Mouse (Mus musculus) gastrocnemius, adult 2 months (tissue): ENCODE results near the gene Pxk. TPM values are rescaled to one million over a fixed set of nuclear protein-coding genes. Genes with fewer than 3 reads are reported as not detected.
"Not testable (repeated sequence)": the region's sequence is repeated elsewhere in the genome, so short reads cannot be mapped to it uniquely, and the experiment has no call there.

Experiments used
- DNase-seq: peaks from one replicate; pipeline ENCODE4 v3.0.0; 2022
- H3K27ac ChIP-seq: fragments of 200-600 bp; 2 replicates; pipeline ENCODE4 v1.8.1; 2022; ENCODE audit warnings: mild to moderate bottlenecking
- H3K4me3 ChIP-seq: fragments of 200-600 bp; 2 replicates; pipeline ENCODE4 v1.8.1; 2022; ENCODE audit warnings: mild to moderate bottlenecking, moderate library complexity
- CTCF ChIP-seq: fragments of 200-600 bp; IDR thresholded peaks from 2 replicates; pipeline ENCODE4 v1.8.1; 2022; ENCODE audit warnings: antibody characterized with exemption, mild to moderate bottlenecking, moderate library complexity
- intact Hi-C: fragments of 180-260 bp; cut with DNase I; formaldehyde crosslinking; loops from one replicate; pipeline ENCODE4 v1.15.1; 2025
- total RNA-seq, 2 experiments: library from RNA; stranded (reverse); gene quantifications; 2 replicates each; pipeline ENCODE4 v1.2.3; 2021

Gene Pxk
- total RNA-seq, 2 experiments from 2014 or later = 12.4 to 12.7 TPM

- intact Hi-C loops = loop anchor here (5.0 to 10.0 kb wide), 2 partner anchors 69 to 197 kb away; no protein-coding TSS in a partner anchor
- peak; percentile 63 for DNase-seq
These were observed 63.8 kb downstream of the Pxk start for GRCm38 (mm10) chr14:8161777-8162176.

GRCm38 (mm10) chr14:8164463-8164862 is 66.5 kb downstream of the Pxk start:
- TF ChIP-seq CTCF = no peak
- no peak for DNase-seq
- H3K27ac ChIP-seq = no peak overlapping the region
- H3K4me3 ChIP-seq = no peak overlapping the region
- intact Hi-C loops = loop anchor here (5.0 to 10.0 kb wide), 2 partner anchors 72 to 200 kb away; no protein-coding TSS in a partner anchor

More at GRCm38 (mm10) chr14:8161777-8162176, 63.8 kb downstream of the Pxk start:
- H3K4me3 ChIP-seq = no peak overlapping the region
- TF ChIP-seq CTCF = peak; percentile 66
- H3K27ac ChIP-seq = no peak overlapping the region

GRCm38 (mm10) chr14:8172507-8173410 is 74.7 kb downstream of the Pxk start, which contains the start of gene Pdhb:
TSS of gene Pdhb (minus strand) at chr14:8173025.
- H3K4me3 ChIP-seq = peak within 1 kb of the TSS; percentile 86
- peak; percentile 99 for DNase-seq
- H3K27ac ChIP-seq = peak within 1 kb of the TSS; percentile 98
- TF ChIP-seq CTCF = peak; percentile 25
- intact Hi-C loops = loop anchor here (2.0 to 5.0 kb wide), 3 partner anchors 42 to 92 kb away; partner anchors contain the start of genes Kctd6, Pxk and Rpp14

GRCm38 (mm10) chr14:8173542-8174250 is 75.7 kb downstream of the Pxk start:
- intact Hi-C loops = loop anchor here (2.0 to 5.0 kb wide), 3 partner anchors 41 to 93 kb away; partner anchors contain the start of genes Kctd6, Pxk and Rpp14
- DNase-seq = not testable (repeated sequence)
- H3K27ac ChIP-seq = peak overlapping the region; percentile 98
- TF ChIP-seq CTCF = peak; percentile 33
- peak overlapping the region; percentile 86 for H3K4me3 ChIP-seq

- DNase-seq = no peak
- TF ChIP-seq CTCF = no peak
- Histone ChIP-seq H3K4me3 (no peak overlapping the region), H3K27ac (no peak overlapping the region)
- intact Hi-C loops = loop anchor here (5.0 kb wide), 1 partner anchor 77 kb away; the partner anchor contains the start of gene Pxk
These were observed 76.6 kb downstream of the Pxk start for GRCm38 (mm10) chr14:8174634-8175033.

- no peak for TF ChIP-seq CTCF
- no peak overlapping the region for H3K27ac ChIP-seq
- no peak for DNase-seq
- no peak overlapping the region for H3K4me3 ChIP-seq
- intact Hi-C loops = no loop called here
These were observed 78.2 kb downstream of the Pxk start for GRCm38 (mm10) chr14:8176251-8176650.

- Histone ChIP-seq H3K4me3 (no peak overlapping the region), H3K27ac (no peak overlapping the region)
- DNase-seq = no peak
- intact Hi-C loops = no loop called here
- TF ChIP-seq CTCF = no peak
These were observed 82.5 kb downstream of the Pxk start for GRCm38 (mm10) chr14:8180371-8181035.

GRCm38 (mm10) chr14:8183330-8183729 is 85.3 kb downstream of the Pxk start:
- Histone ChIP-seq H3K4me3 (no peak overlapping the region), H3K27ac (no peak overlapping the region)
- DNase-seq = no peak
- intact Hi-C loops = no loop called here
- peak; percentile 27; the same call in 1 of the 2 replicates for TF ChIP-seq CTCF

- no peak overlapping the region for H3K4me3 ChIP-seq
- intact Hi-C loops = no loop called here
- no peak for TF ChIP-seq CTCF
- no peak for DNase-seq
- H3K27ac ChIP-seq = no peak overlapping the region
These were observed 88.5 kb downstream of the Pxk start for GRCm38 (mm10) chr14:8186278-8187045.

- TF ChIP-seq CTCF = no peak
- Histone ChIP-seq H3K4me3 (no peak overlapping the region), H3K27ac (no peak overlapping the region)
- intact Hi-C loops = no loop called here
- no peak for DNase-seq
These were observed 92.5 kb downstream of the Pxk start for GRCm38 (mm10) chr14:8190556-8190955.

- intact Hi-C loops = no loop called here
- Histone ChIP-seq H3K4me3 (no peak overlapping the region), H3K27ac (no peak overlapping the region)
- TF ChIP-seq CTCF = no peak
- DNase-seq = no peak
These were observed 93.4 kb downstream of the Pxk start for GRCm38 (mm10) chr14:8191331-8191965.
